Mouse (Mus musculus) brain, embryonic 18.5 days (tissue): Measurements from ENCODE around the gene Tdpoz5.
"Not testable (repeated sequence)": the region's sequence is repeated elsewhere in the genome, so short reads cannot be mapped to it uniquely, and the experiment has no call there.

Experiments
- DNase-seq: peaks from one replicate; pipeline ENCODE4 v3.0.0-alpha.2; 2012; ENCODE audit warnings: low read depth, low spot score

Gene Tdpoz5

GRCm38 (mm10) chr3:93961214-93961613 lies at the start of gene Tdpoz5:
TSS of gene Tdpoz5 (minus strand) at chr3:93961314.
- DNase-seq: not testable (repeated sequence)

- DNase-seq: not testable (repeated sequence)
Measured at GRCm38 (mm10) chr3:93968938-93969337, 7.8 kb upstream of the Tdpoz5 start.

- DNase-seq: not testable (repeated sequence)
Measured at GRCm38 (mm10) chr3:93943443-93943842, 17.7 kb downstream of the Tdpoz5 start, which contains the start of gene Gm9117. TSS of gene Gm9117 (minus strand) at chr3:93943543.

GRCm38 (mm10) chr3:93938386-93938785 lies 22.7 kb downstream of the Tdpoz5 start:
- not testable (repeated sequence) for DNase-seq
